Mouse (Mus musculus): Measurements from ENCODE around the gene Gm1043. TPM values are rescaled to one million over a fixed set of nuclear protein-coding genes. Genes with fewer than 3 reads are reported as not detected.

The Gm1043 gene
- polyA plus RNA-seq, 1 experiment: not detected

DNA sequence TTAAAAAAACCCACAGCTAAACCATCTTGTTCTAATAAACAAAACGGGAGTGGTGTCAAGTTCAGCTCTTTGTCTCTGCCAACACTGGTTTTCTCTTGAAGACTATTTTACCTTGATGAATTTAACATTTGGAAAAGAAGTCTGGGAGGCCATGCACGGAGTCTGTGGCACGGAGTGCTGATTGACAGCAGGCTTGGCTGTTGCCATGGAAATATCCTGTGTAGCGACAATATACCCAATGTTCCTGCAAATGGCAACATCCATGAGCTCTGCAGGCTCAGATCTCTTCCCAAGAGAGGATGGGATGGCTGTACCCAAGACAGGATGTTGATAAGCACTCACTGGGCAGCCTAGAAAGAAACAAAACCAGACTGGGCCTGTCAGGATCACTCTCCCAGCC is 42.2 kb upstream of the Gm1043 start:
- no peak overlapping the region for H3K4me3 ChIP-seq (ENCODE audit: insufficient read depth, poor library complexity, severe bottlenecking)
- H3K79me2 ChIP-seq (ENCODE audit: control insufficient read depth, insufficient read depth): no peaks in the 10 kb centered on the region
- peaks cover 51% of the 10 kb centered on the region for H3K27me3 ChIP-seq (ENCODE audit: control insufficient read depth, insufficient read depth, insufficient read length)
- H3ac ChIP-seq (ENCODE audit: control insufficient read depth, insufficient read length, low read depth): no peak overlapping the region
- TF ChIP-seq FOSL1 (IDR thresholded peaks at IDR 0.05; ENCODE audit: insufficient read depth, low read length, poor library complexity, severe bottlenecking) (no peak), MYOG (IDR thresholded peaks at IDR 0.05; ENCODE audit: control insufficient read depth, extremely low read depth, insufficient read length) (no peak), CEBPB (IDR thresholded peaks at IDR 0.05; ENCODE audit: low read depth) (no peak), USF1 (IDR thresholded peaks at IDR 0.05; ENCODE audit: low read depth) (no peak), MAX (IDR thresholded peaks at IDR 0.05) (no peak), MYOD1 (IDR thresholded peaks at IDR 0.05; ENCODE audit: control insufficient read depth, insufficient read length, low read depth) (no peak), CTCF (IDR thresholded peaks at IDR 0.05; ENCODE audit: control insufficient read depth, insufficient read depth, insufficient read length) (no peak)
- no peaks in the 10 kb centered on the region for H3K36me3 ChIP-seq (ENCODE audit: control insufficient read depth, insufficient read depth)
- no peaks in the 10 kb centered on the region for H3K79me3 ChIP-seq (ENCODE audit: low read depth)

DNA sequence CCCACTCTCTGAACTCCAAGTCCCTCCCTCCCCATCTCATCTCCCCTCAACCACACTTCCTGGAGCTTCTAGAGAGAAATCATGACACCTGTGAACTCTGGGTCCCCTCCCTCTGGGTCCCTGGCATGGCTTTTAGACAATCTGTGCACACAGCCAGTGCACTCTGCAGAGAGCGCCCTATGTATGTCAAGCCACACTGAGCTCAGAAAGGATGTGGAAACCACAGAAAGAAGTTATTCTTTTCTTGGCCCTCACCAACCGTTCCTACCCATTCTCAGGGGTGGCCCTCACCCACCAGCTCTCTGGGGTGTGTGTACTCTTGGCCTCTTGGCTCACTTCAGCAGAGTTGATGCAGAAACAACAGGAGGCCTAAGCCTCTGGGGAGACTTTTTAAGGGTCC is 40.4 kb upstream of the Gm1043 start:
- no peaks in the 10 kb centered on the region for H3K36me3 ChIP-seq (ENCODE audit: control insufficient read depth, insufficient read depth)
- H3K79me3 ChIP-seq (ENCODE audit: low read depth): no peaks in the 10 kb centered on the region
- H3K4me3 ChIP-seq (ENCODE audit: insufficient read depth, poor library complexity, severe bottlenecking): no peak overlapping the region
- peaks cover 41% of the 10 kb centered on the region for H3K27me3 ChIP-seq (ENCODE audit: control insufficient read depth, insufficient read depth, insufficient read length)
- no peak overlapping the region for H3ac ChIP-seq (ENCODE audit: control insufficient read depth, insufficient read length, low read depth)
- no peaks in the 10 kb centered on the region for H3K79me2 ChIP-seq (ENCODE audit: control insufficient read depth, insufficient read depth)
- TF ChIP-seq CTCF (IDR thresholded peaks at IDR 0.05; ENCODE audit: control insufficient read depth, insufficient read depth, insufficient read length) (no peak), USF1 (IDR thresholded peaks at IDR 0.05; ENCODE audit: low read depth) (no peak), FOSL1 (IDR thresholded peaks at IDR 0.05; ENCODE audit: insufficient read depth, low read length, poor library complexity, severe bottlenecking) (no peak), MYOG (IDR thresholded peaks at IDR 0.05; ENCODE audit: control insufficient read depth, extremely low read depth, insufficient read length) (no peak), CEBPB (IDR thresholded peaks at IDR 0.05; ENCODE audit: low read depth) (no peak), MYOD1 (IDR thresholded peaks at IDR 0.05; ENCODE audit: control insufficient read depth, insufficient read length, low read depth) (no peak), MAX (IDR thresholded peaks at IDR 0.05) (no peak)

DNA sequence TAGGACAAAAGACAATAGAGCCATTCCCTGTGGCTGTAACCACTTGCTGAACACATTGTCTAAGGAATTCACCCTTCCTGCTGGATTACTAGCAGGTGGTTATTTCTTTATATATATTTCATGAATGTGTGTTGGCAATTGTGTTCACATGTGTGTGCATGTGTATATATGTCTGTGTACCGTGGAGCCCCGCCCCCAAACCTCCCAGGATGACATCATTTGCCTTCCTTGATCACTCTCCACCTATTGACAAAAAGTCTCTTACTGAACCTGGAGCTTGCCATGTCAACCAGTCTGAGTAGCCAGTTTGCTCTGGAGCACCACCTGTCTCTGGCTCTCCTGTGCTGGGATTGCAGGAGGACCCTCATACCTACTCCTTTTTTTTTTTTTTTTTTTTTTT is 39.6 kb upstream of the Gm1043 start:
- Histone ChIP-seq H3K79me3 (ENCODE audit: low read depth) (no peaks in the 10 kb centered on the region), H3K4me3 (ENCODE audit: insufficient read depth, poor library complexity, severe bottlenecking) (no peak overlapping the region), H3K36me3 (ENCODE audit: control insufficient read depth, insufficient read depth) (no peaks in the 10 kb centered on the region), H3K79me2 (ENCODE audit: control insufficient read depth, insufficient read depth) (no peaks in the 10 kb centered on the region), H3K27me3 (ENCODE audit: control insufficient read depth, insufficient read depth, insufficient read length) (peaks cover 49% of the 10 kb centered on the region), H3ac (ENCODE audit: control insufficient read depth, insufficient read length, low read depth) (no peak overlapping the region)
- TF ChIP-seq MYOG (IDR thresholded peaks at IDR 0.05; ENCODE audit: control insufficient read depth, extremely low read depth, insufficient read length) (no peak), CEBPB (IDR thresholded peaks at IDR 0.05; ENCODE audit: low read depth) (no peak), FOSL1 (IDR thresholded peaks at IDR 0.05; ENCODE audit: insufficient read depth, low read length, poor library complexity, severe bottlenecking) (no peak), CTCF (IDR thresholded peaks at IDR 0.05; ENCODE audit: control insufficient read depth, insufficient read depth, insufficient read length) (no peak), MYOD1 (IDR thresholded peaks at IDR 0.05; ENCODE audit: control insufficient read depth, insufficient read length, low read depth) (no peak), USF1 (IDR thresholded peaks at IDR 0.05; ENCODE audit: low read depth) (no peak), MAX (IDR thresholded peaks at IDR 0.05) (no peak)

DNA sequence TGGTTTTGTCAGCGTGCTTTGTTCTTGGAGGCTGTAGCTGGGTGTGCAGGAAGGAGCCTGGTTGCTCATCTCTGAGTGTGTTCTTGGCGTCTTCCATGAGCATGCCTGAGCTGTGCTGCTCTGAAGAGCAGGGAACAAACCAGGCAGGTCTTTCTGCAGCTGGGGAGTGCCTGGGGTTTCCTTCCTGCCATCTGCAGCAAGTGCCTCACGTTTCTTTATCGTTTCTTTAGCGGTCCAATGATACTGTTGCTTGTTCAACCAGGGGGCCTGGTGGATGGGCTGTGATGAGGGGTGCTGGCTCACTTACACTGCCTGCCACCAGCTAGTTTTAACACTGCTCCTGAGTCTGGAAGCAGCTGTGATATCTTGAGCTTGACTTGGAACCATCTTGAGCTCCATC is 38.4 kb upstream of the Gm1043 start:
- no peak overlapping the region for H3K4me3 ChIP-seq (ENCODE audit: insufficient read depth, poor library complexity, severe bottlenecking)
- no peaks in the 10 kb centered on the region for H3K36me3 ChIP-seq (ENCODE audit: control insufficient read depth, insufficient read depth)
- H3K79me2 ChIP-seq (ENCODE audit: control insufficient read depth, insufficient read depth): no peaks in the 10 kb centered on the region
- TF ChIP-seq MAX (IDR thresholded peaks at IDR 0.05) (no peak), CEBPB (IDR thresholded peaks at IDR 0.05; ENCODE audit: low read depth) (no peak), MYOD1 (IDR thresholded peaks at IDR 0.05; ENCODE audit: control insufficient read depth, insufficient read length, low read depth) (no peak), FOSL1 (IDR thresholded peaks at IDR 0.05; ENCODE audit: insufficient read depth, low read length, poor library complexity, severe bottlenecking) (no peak), USF1 (IDR thresholded peaks at IDR 0.05; ENCODE audit: low read depth) (no peak), CTCF (IDR thresholded peaks at IDR 0.05; ENCODE audit: control insufficient read depth, insufficient read depth, insufficient read length) (no peak), MYOG (IDR thresholded peaks at IDR 0.05; ENCODE audit: control insufficient read depth, extremely low read depth, insufficient read length) (no peak)
- peaks cover 47% of the 10 kb centered on the region for H3K27me3 ChIP-seq (ENCODE audit: control insufficient read depth, insufficient read depth, insufficient read length)
- no peaks in the 10 kb centered on the region for H3K79me3 ChIP-seq (ENCODE audit: low read depth)
- no peak overlapping the region for H3ac ChIP-seq (ENCODE audit: control insufficient read depth, insufficient read length, low read depth)

DNA sequence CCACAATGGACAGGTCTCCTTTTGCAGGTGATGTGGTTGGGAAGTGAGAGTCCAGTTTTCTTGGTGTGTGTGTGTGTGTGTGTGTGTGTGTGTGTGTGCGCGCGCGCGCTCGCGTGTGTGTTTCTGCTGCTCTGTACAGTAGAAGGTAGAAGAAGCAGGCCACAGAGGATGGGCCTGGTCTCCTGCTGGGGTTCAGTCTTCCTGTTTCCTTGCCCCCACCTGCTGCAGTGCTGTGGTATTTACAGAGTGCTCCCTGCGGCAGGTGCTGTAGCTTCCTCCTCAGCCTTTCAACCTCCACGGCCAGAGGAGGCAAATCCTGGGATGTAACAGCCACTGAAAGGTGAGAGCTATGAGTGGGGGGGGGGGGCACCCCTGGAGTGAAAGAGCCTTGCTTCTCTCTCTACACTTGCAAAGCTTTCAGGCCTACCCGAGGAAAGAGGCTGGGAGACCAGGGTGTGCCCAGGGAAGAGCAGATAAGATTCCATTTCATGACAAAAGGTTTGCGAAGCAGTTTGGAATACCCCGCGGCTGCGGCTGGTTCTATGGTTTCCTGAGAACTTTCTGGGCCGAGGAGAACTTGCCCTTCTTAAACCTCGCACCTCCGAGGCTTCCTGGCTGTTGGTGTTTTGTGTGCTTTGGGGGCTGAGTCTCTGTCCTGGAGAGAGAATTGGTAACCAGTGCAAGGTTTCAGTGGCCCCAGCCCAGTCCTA is 37.8 kb upstream of the Gm1043 start:
- Histone ChIP-seq H3K27me3 (ENCODE audit: control insufficient read depth, insufficient read depth, insufficient read length) (peaks cover 45% of the 10 kb centered on the region), H3K79me3 (ENCODE audit: low read depth) (no peaks in the 10 kb centered on the region), H3K36me3 (ENCODE audit: control insufficient read depth, insufficient read depth) (no peaks in the 10 kb centered on the region), H3ac (ENCODE audit: control insufficient read depth, insufficient read length, low read depth) (no peak overlapping the region), H3K4me3 (ENCODE audit: insufficient read depth, poor library complexity, severe bottlenecking) (no peak overlapping the region), H3K79me2 (ENCODE audit: control insufficient read depth, insufficient read depth) (no peaks in the 10 kb centered on the region)
- TF ChIP-seq CTCF (IDR thresholded peaks at IDR 0.05; ENCODE audit: control insufficient read depth, insufficient read depth, insufficient read length): no peak
- no peak for TF ChIP-seq CEBPB (IDR thresholded peaks at IDR 0.05; ENCODE audit: low read depth)
- no peak for TF ChIP-seq FOSL1 (IDR thresholded peaks at IDR 0.05; ENCODE audit: insufficient read depth, low read length, poor library complexity, severe bottlenecking)
- no peak for TF ChIP-seq MYOD1 (IDR thresholded peaks at IDR 0.05; ENCODE audit: control insufficient read depth, insufficient read length, low read depth)
- TF ChIP-seq MAX (IDR thresholded peaks at IDR 0.05): no peak
- TF ChIP-seq USF1 (IDR thresholded peaks at IDR 0.05; ENCODE audit: low read depth): no peak
- no peak for TF ChIP-seq MYOG (IDR thresholded peaks at IDR 0.05; ENCODE audit: control insufficient read depth, extremely low read depth, insufficient read length)

Data from C2C12 (cell line).